ENCODE assay signal across 8 mouse cellular contexts in the genomic region with DNA sequence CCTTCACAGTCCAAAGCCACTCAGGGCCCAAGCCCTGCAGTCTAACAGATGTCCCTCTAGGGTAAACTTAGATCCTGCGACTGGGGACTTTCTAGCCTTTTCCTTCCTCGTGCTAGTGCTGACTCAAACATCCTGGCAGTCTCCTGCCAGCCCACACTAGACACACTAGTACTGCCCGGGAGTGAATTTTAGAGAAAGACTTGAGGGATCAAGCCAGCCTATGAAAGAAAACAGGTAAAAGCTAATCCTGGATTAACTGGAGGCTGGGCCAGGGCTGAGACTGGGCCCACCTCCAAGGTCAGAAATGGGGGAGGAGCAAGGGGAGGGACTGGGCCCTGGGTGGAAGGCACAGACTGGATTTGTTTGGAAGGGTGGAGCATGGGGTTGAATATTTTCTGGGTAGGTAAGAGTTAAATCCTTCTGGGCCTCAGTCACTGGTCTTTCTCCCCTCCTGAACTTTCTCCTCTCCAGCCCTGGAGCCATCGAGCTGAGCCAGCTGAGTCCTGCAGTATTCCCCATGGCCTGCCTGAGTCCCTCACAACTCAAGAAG. TPM values are rescaled to one million over a fixed set of nuclear protein-coding genes. Genes with fewer than 3 reads are reported as not detected.
A peak's percentile ranks its signal among the peaks of the same experiment; 100 is the strongest.
DNase-seq lines count a peak whose midpoint lies in the region; ATAC-seq lines count a peak whose summit lies in the region.
"Had no signal": no experiment of that assay in that cellular context is flagged by ENCODE, and none has a peak within 500 bp of the region (broad histone marks: within the 10 kb centered on the region; RNA-seq: fewer than 3 reads in every experiment).

No protein-coding gene starts in this region.

- ATAC-seq in forebrain, embryonic 11.5 days (replicated peaks; ENCODE audit: low FRiP score): no peak
- ATAC-seq in midbrain, embryonic 11.5 days (ENCODE audit: low FRiP score): 0 out of 2 replicates have a peak, but pooled peaks have one; percentile 44

- no peak overlapping the region for H3K4me3 ChIP-seq in forebrain, embryonic 11.5 days (ENCODE audit: low read depth, low read length)
- H3K4me3 ChIP-seq in limb, embryonic 10.5 days: peak overlapping the region; percentile 9
- H3K4me3 ChIP-seq in midbrain, embryonic 11.5 days (ENCODE audit: low read depth, low read length): no peak overlapping the region

- intact Hi-C loops in heart, postnatal 25 days (cut with DNase I): no loop called here

- no peaks in the 10 kb centered on the region for H3K9me3 ChIP-seq in forebrain, embryonic 11.5 days (ENCODE audit: control insufficient read depth, low read length)
- no peaks in the 10 kb centered on the region for H3K9me3 ChIP-seq in limb, embryonic 10.5 days (replicated peaks)
- no peaks in the 10 kb centered on the region for H3K9me3 ChIP-seq in midbrain, embryonic 11.5 days (ENCODE audit: control insufficient read depth, low read length)

- peaks cover 9% of the 10 kb centered on the region; the same call in 1 of the 2 replicates for H3K36me3 ChIP-seq in forebrain, embryonic 11.5 days (ENCODE audit: control insufficient read depth, insufficient read depth, low read length)
- H3K36me3 ChIP-seq in limb, embryonic 10.5 days: peaks cover 47% of the 10 kb centered on the region
- H3K36me3 ChIP-seq in midbrain, embryonic 11.5 days (ENCODE audit: control insufficient read depth, insufficient read depth, low read length): peaks cover 15% of the 10 kb centered on the region; the same call in 1 of the 2 replicates

- H3K4me1 ChIP-seq in forebrain, embryonic 11.5 days (replicated peaks; ENCODE audit: control insufficient read depth, insufficient read depth, low read length): peaks cover 5% of the 10 kb centered on the region; the same call in 1 of the 2 replicates
- peaks cover 41% of the 10 kb centered on the region for H3K4me1 ChIP-seq in limb, embryonic 10.5 days
- H3K4me1 ChIP-seq in midbrain, embryonic 11.5 days (ENCODE audit: control insufficient read depth, insufficient read depth, low read length): peaks cover 7% of the 10 kb centered on the region

- H3K27me3 ChIP-seq in forebrain, embryonic 11.5 days (ENCODE audit: control insufficient read depth, insufficient read depth, low read length): no peaks in the 10 kb centered on the region
- H3K27me3 ChIP-seq in limb, embryonic 10.5 days (ENCODE audit: low read depth, poor library complexity, severe bottlenecking): no peaks in the 10 kb centered on the region
- H3K27me3 ChIP-seq in midbrain, embryonic 11.5 days (ENCODE audit: control insufficient read depth, insufficient read depth, low read length): no peaks in the 10 kb centered on the region

- DNase-seq in ES-CJ7 (ENCODE audit: low read depth, low spot score): peak; percentile 85
- DNase-seq in R1 (ENCODE audit: low read depth, low spot score): peak; percentile 86
- peak; percentile 65 for DNase-seq in forebrain, embryonic 11.5 days (ENCODE audit: low spot score)
- DNase-seq in heart, postnatal 25 days (ENCODE audit: low spot score): peak; percentile 75
- DNase-seq in limb, embryonic 10.5 days (ENCODE audit: low spot score): peak; percentile 39
- DNase-seq in midbrain, embryonic 11.5 days (ENCODE audit: low spot score, missing footprints): peak; percentile 87
- DNase-seq in thymus, postnatal 36 days: no peak

- no peak overlapping the region for H3K4me2 ChIP-seq in forebrain, embryonic 11.5 days (ENCODE audit: low read depth, low read length, severe bottlenecking)
- peak overlapping the region; percentile 2; the same call in 1 of the 2 replicates for H3K4me2 ChIP-seq in midbrain, embryonic 11.5 days

- no peak overlapping the region for H3K9ac ChIP-seq in forebrain, embryonic 11.5 days (ENCODE audit: low read length)
- no peak overlapping the region for H3K9ac ChIP-seq in midbrain, embryonic 11.5 days (ENCODE audit: low read length)

- 12% methylated on average over 4 of the region's 4 CpGs for WGBS in forebrain, embryonic 11.5 days
- 22% methylated on average over 4 of the region's 4 CpGs for WGBS in limb, embryonic 10.5 days
- 10% methylated on average over 4 of the region's 4 CpGs for WGBS in midbrain, embryonic 11.5 days

- H3K27ac ChIP-seq in forebrain, embryonic 11.5 days (ENCODE audit: low read depth, low read length): peak overlapping the region; percentile 62
- H3K27ac ChIP-seq in limb, embryonic 10.5 days: peak overlapping the region; percentile 86
- peak overlapping the region; percentile 11; the same call in 1 of the 2 replicates for H3K27ac ChIP-seq in midbrain, embryonic 11.5 days (ENCODE audit: low read depth, low read length)

RNA-seq across cellular contexts. Expression of a gene that starts 0.5 kb away (rescaled TPM):
- 3.8 and 3.9 TPM in 2 replicates for polyA plus RNA-seq in forebrain, embryonic 11.5 days (2014; fragmentation: Nextera tagmentation; extraction: Ambion mirVana)
- total RNA-seq in heart, postnatal 25 days (2021): 100 to 1,000 TPM in 1 of 2 experiments, 10 to 100 TPM in 1; 94.8 to 104 TPM
- 1.4 and 3.3 TPM in 2 replicates for polyA plus RNA-seq in limb, embryonic 10.5 days (2016; fragmentation: Nextera tagmentation; extraction: Ambion mirVana)
- 2.9 and 3.5 TPM in 2 replicates for polyA plus RNA-seq in midbrain, embryonic 11.5 days (2014; fragmentation: Nextera tagmentation; extraction: Ambion mirVana)

RNA-seq across cellular contexts. Expression of a gene that starts 14.4 kb away (rescaled TPM):
- polyA plus RNA-seq in forebrain, embryonic 11.5 days (2014; fragmentation: Nextera tagmentation; extraction: Ambion mirVana): not detected in 2 replicates
- total RNA-seq in heart, postnatal 25 days (2021): under 1 TPM in 1 of 2 experiments, not detected in 1; 0.91 TPM
- polyA plus RNA-seq in limb, embryonic 10.5 days (2016; fragmentation: Nextera tagmentation; extraction: Ambion mirVana): not detected in 2 replicates
- not detected in 2 replicates for polyA plus RNA-seq in midbrain, embryonic 11.5 days (2014; fragmentation: Nextera tagmentation; extraction: Ambion mirVana)
- total RNA-seq: layer of hippocampus, adult 18-20 months had no signal

RNA-seq across cellular contexts. Expression of a gene that starts 19.7 kb away (rescaled TPM):
- 26.2 and 26.3 TPM in 2 replicates for polyA plus RNA-seq in forebrain, embryonic 11.5 days (2014; fragmentation: Nextera tagmentation; extraction: Ambion mirVana)
- total RNA-seq in heart, postnatal 25 days (2021): 10 to 100 TPM; 23.6 to 26.3 TPM
- 26.8 and 27.5 TPM in 2 replicates for polyA plus RNA-seq in limb, embryonic 10.5 days (2016; fragmentation: Nextera tagmentation; extraction: Ambion mirVana)
- 23.6 and 25.7 TPM in 2 replicates for polyA plus RNA-seq in midbrain, embryonic 11.5 days (2014; fragmentation: Nextera tagmentation; extraction: Ambion mirVana)

RNA-seq across cellular contexts. Expression of a gene that starts 19.7 kb away (rescaled TPM):
- polyA plus RNA-seq in forebrain, embryonic 11.5 days (2014; fragmentation: Nextera tagmentation; extraction: Ambion mirVana): 65.8 and 67.0 TPM in 2 replicates
- total RNA-seq in heart, postnatal 25 days (2021): 10 to 100 TPM; 19.6 to 20.0 TPM
- 74.4 and 77.1 TPM in 2 replicates for polyA plus RNA-seq in limb, embryonic 10.5 days (2016; fragmentation: Nextera tagmentation; extraction: Ambion mirVana)
- 46.0 and 53.7 TPM in 2 replicates for polyA plus RNA-seq in midbrain, embryonic 11.5 days (2014; fragmentation: Nextera tagmentation; extraction: Ambion mirVana)

RNA-seq across cellular contexts. Expression of a gene that starts 26.1 kb away (rescaled TPM):
- 0.20 and 0.28 TPM in 2 replicates for polyA plus RNA-seq in forebrain, embryonic 11.5 days (2014; fragmentation: Nextera tagmentation; extraction: Ambion mirVana)
- 1 to 10 TPM; 3.7 to 4.4 TPM for total RNA-seq in heart, postnatal 25 days (2021)
- 0.04 and 0.08 TPM in 2 replicates for polyA plus RNA-seq in limb, embryonic 10.5 days (2016; fragmentation: Nextera tagmentation; extraction: Ambion mirVana)
- polyA plus RNA-seq in midbrain, embryonic 11.5 days (2014; fragmentation: Nextera tagmentation; extraction: Ambion mirVana): 0.05 and 0.21 TPM in 2 replicates

Comparison
In these comparisons a context has a peak if more than half of its experiments do, and no peak if none do; other contexts are left out.
1. DNase-seq: peak in ES-CJ7 (single experiment), R1 (single experiment), forebrain, embryonic 11.5 days (single experiment), heart, postnatal 25 days (single experiment), limb, embryonic 10.5 days (single experiment) and midbrain, embryonic 11.5 days (single experiment); none in thymus, postnatal 36 days (0 of 2).
2. H3K27ac ChIP-seq: peak in every context shown above with its lines; median percentile 86 in limb, embryonic 10.5 days; 62 in forebrain, embryonic 11.5 days; 11 in midbrain, embryonic 11.5 days.